Mouse (Mus musculus) urinary bladder, postnatal 10 days (tissue): ENCODE data around the gene Rabac1.

Experiments
- DNase-seq: peaks from one replicate; pipeline ENCODE4 v3.0.0; 2022; ENCODE audit warnings: low spot score

The Rabac1 gene

GRCm38 (mm10) chr7:24971972-24972893 lies at the start of gene Rabac1:
Gene Rabac1, minus strand, starts transcription at chr7:24972754.
- peak; percentile 61 for DNase-seq

GRCm38 (mm10) chr7:25011592-25011991 lies 39.0 kb upstream of the Rabac1 start:
- DNase-seq = no peak

GRCm38 (mm10) chr7:25010090-25010913 lies 37.7 kb upstream of the Rabac1 start:
- DNase-seq = no peak

- DNase-seq = no peak
These were observed 36.6 kb upstream of the Rabac1 start for GRCm38 (mm10) chr7:25009099-25009700.

GRCm38 (mm10) chr7:25008635-25009034 lies 36.1 kb upstream of the Rabac1 start:
- no peak for DNase-seq

- DNase-seq = no peak
These were observed 35.2 kb upstream of the Rabac1 start for GRCm38 (mm10) chr7:25007609-25008374.

- DNase-seq = no peak
These were observed 34.2 kb upstream of the Rabac1 start for GRCm38 (mm10) chr7:25006586-25007364.

GRCm38 (mm10) chr7:25006171-25006570 lies 33.6 kb upstream of the Rabac1 start:
- no peak for DNase-seq

- no peak for DNase-seq
These were observed 33.0 kb upstream of the Rabac1 start, which contains the start of gene Atp1a3 for GRCm38 (mm10) chr7:25005421-25006065. Gene Atp1a3, minus strand, starts transcription at chr7:25005958.

GRCm38 (mm10) chr7:25004806-25005205 lies 32.3 kb upstream of the Rabac1 start:
- DNase-seq = no peak

GRCm38 (mm10) chr7:25003820-25004388 lies 31.4 kb upstream of the Rabac1 start:
- no peak for DNase-seq

GRCm38 (mm10) chr7:25003291-25003690 lies 30.7 kb upstream of the Rabac1 start:
- no peak for DNase-seq

GRCm38 (mm10) chr7:25000711-25001110 lies 28.2 kb upstream of the Rabac1 start:
- no peak for DNase-seq

GRCm38 (mm10) chr7:25000211-25000610 lies 27.7 kb upstream of the Rabac1 start:
- no peak for DNase-seq

- DNase-seq = no peak
These were observed 20.5 kb upstream of the Rabac1 start for GRCm38 (mm10) chr7:24993081-24993480.

- no peak for DNase-seq
These were observed 17.9 kb upstream of the Rabac1 start for GRCm38 (mm10) chr7:24990478-24990877.

- DNase-seq = no peak
These were observed 15.4 kb upstream of the Rabac1 start for GRCm38 (mm10) chr7:24987941-24988340.

GRCm38 (mm10) chr7:24985799-24986198 lies 13.2 kb upstream of the Rabac1 start:
- no peak for DNase-seq

GRCm38 (mm10) chr7:24984307-24984706 lies 11.8 kb upstream of the Rabac1 start:
- DNase-seq = no peak

- DNase-seq = no peak
These were observed 10.8 kb upstream of the Rabac1 start for GRCm38 (mm10) chr7:24983396-24983795.
